Mouse (Mus musculus) small intestine, adult 2 months (tissue): ENCODE measurements around the gene Sec24c. TPM values are rescaled to one million over a fixed set of nuclear protein-coding genes. Genes with fewer than 3 reads are reported as not detected.

Source experiments
- H3K27ac ChIP-seq: fragments of 200-500 bp; 2 replicates; pipeline ENCODE4 v1.5.1; 2012; ENCODE audit warnings: low read depth, low read length, control low read depth, inconsistent platforms; ENCODE audit not compliant: insufficient read depth
- H3K27me3 ChIP-seq: fragments of 200-500 bp; 2 replicates; pipeline ENCODE4 v1.6.1; 2012; ENCODE audit warnings: mild to moderate bottlenecking, moderate library complexity, low read length, inconsistent platforms; ENCODE audit not compliant: control insufficient read depth, insufficient read depth
- H3K36me3 ChIP-seq: fragments of 200-500 bp; 2 replicates; pipeline ENCODE4 v1.6.1; 2012; ENCODE audit warnings: mild to moderate bottlenecking, low read length, control low read depth, inconsistent platforms; ENCODE audit not compliant: control insufficient read depth, insufficient read depth
- H3K4me1 ChIP-seq: fragments of 200-500 bp; 2 replicates; pipeline ENCODE4 v1.6.1; 2012; ENCODE audit warnings: low read length, inconsistent platforms, mixed read lengths; ENCODE audit not compliant: control insufficient read depth, insufficient read depth, insufficient read length
- H3K4me3 ChIP-seq: fragments of 200-500 bp; 2 replicates; pipeline ENCODE4 v1.5.1; 2012; ENCODE audit warnings: low read depth, mild to moderate bottlenecking, control low read depth, inconsistent platforms, low read length, moderate library complexity
- CTCF ChIP-seq: fragments of 200-500 bp; IDR thresholded peaks from 2 replicates; pipeline ENCODE4 v1.5.1; 2012; ENCODE audit warnings: low read depth, mild to moderate bottlenecking, control low read depth, inconsistent platforms, low read length, moderate library complexity, mixed read lengths; ENCODE audit not compliant: insufficient replicate concordance, insufficient read length; ENCODE audit errors: extremely low read depth
- POLR2A ChIP-seq: fragments of 200-500 bp; IDR thresholded peaks from 2 replicates; pipeline ENCODE4 v1.6.1; 2012; ENCODE audit warnings: low read depth, mild to moderate bottlenecking, control low read depth, inconsistent platforms, low read length, moderate library complexity
- WGBS: fragments of 180-500 bp; shearing (Covaris S2); methylation state at CpG from one replicate; pipeline ENCODE4 v1.1.7; 2018; 5-methylcytosine and 5-hydroxymethylcytosine counted together
- polyA plus RNA-seq: library from polyadenylated mRNA; depleted of rRNA; stranded (reverse); fragments of >200 nt; gene quantifications from 2 replicates; pipeline ENCODE4 v1.2.3, GENCODE M21; 2012

Gene Sec24c
- polyA plus RNA-seq, 1 experiment, result 233 TPM

DNA sequence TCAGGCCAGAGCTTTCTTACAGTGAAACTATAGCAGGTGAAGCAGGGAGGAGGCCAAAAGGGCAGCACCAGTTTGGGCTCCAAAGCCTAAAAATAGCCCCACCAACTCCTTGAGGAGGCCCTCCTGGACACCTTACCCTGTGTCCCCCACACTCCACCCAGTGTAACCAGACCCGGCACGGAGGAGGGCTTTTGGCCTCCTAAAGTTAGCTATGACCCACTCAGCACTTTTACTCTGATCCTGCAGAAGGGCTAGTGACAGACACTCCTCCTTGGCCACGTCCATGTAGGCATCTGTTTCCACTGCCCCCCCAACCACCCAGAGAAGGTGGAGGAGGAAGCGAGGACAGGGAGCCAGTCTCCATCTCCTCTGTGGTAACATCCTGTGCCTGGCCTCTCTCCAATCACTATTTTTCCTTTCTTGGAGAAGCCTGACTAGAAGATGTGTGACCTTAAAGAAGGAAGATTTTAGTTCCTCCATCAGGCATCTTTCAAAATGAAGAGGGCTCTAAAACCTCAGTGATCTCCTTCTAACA lies 22.3 kb upstream of the Sec24c start:
- no peak overlapping the region for H3K27ac ChIP-seq
- 69% methylated on average over 4 of the region's 4 CpGs for WGBS
- H3K36me3 ChIP-seq, result no peaks in the 10 kb centered on the region
- H3K27me3 ChIP-seq, result no peaks in the 10 kb centered on the region
- no peaks in the 10 kb centered on the region for H3K4me1 ChIP-seq
- TF ChIP-seq POLR2A (no peak), CTCF (no peak)
- H3K4me3 ChIP-seq, result no peak overlapping the region

DNA sequence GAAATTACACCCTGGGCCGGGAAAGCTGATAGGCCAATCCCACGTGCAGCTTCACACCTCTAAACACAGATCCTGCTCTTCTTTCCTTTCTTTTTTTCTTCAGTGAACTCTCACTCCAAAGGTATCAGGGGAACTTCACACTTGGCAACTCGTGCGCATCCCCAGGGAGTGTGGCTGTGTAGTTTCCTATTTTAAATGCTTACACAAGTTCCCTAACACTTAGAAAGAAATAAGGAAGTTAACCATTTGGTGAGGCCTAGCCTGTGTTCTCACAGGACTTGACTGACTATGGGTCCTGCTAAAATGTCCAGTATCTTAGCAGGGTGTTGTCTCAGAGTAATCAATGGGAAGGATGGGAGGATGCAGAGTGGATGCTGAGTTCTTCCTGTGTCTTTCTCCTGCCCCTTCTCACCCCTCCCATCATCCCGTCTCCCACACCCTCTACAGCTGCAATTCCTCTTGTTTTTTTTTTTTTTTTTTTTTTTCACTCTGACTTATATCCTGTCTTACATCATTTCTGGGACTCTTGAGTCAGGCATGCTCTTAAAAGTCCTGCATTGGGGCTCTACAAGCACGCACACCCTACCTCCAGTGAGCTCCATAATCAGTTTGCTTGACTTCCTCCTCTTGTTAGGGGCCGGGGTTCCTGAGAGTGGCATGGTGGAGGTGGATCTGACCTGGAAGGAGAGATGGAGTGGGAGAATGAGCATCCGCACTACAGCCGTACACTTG lies 19.3 kb upstream of the Sec24c start:
- H3K27ac ChIP-seq, result no peak overlapping the region
- H3K4me1 ChIP-seq, result no peaks in the 10 kb centered on the region
- H3K4me3 ChIP-seq, result no peak overlapping the region
- 75% methylated on average over 9 of the region's 9 CpGs for WGBS
- no peaks in the 10 kb centered on the region for H3K36me3 ChIP-seq
- TF ChIP-seq POLR2A (no peak), CTCF (no peak)
- no peaks in the 10 kb centered on the region for H3K27me3 ChIP-seq

DNA sequence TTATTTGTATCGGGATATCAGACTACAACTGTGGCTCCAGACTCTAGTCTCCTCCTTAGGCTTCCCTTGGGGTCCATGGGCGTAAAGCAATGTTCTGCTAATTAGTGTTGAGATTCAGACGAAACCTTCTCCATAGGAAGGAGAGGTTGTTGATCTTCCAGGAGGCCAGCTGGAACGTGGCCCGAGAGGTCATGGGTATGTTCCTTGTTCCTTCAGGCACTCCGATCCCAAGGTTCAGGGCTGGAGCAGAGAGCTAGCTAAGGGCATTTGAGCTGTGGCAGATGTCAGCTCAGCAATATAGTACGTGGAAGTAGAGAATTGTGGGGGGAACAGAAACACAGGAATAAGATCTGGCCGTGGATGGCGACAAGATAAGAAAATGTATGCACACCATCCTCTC lies 18.4 kb upstream of the Sec24c start:
- no peak for TF ChIP-seq CTCF
- no peak for TF ChIP-seq POLR2A
- no peaks in the 10 kb centered on the region for H3K4me1 ChIP-seq
- no peak overlapping the region for H3K27ac ChIP-seq
- no peak overlapping the region for H3K4me3 ChIP-seq
- H3K27me3 ChIP-seq, result no peaks in the 10 kb centered on the region
- WGBS, result 73% methylated on average over 9 of the region's 9 CpGs
- no peaks in the 10 kb centered on the region for H3K36me3 ChIP-seq

DNA sequence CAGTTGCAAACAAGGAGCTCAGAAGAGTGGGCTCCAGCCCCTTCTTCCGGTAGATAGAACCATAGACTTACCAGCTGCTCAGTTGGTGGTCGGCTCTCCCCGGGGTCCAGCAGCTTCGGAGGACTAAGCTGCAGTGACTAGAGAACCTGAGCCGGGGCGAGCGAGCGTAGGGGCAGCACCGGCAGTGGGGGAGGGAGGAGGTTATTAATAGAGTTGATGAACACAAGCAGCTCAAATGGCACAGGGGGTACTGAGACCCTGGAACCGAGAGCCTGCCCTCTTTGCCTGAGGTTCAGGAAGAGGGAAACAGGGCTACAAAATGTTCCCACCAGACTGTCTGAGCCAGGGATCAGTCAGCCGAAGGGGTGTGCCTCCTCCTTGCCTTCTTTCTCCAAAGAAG lies 17.7 kb upstream of the Sec24c start, which contains the start of gene Myoz1:
Myoz1 (minus strand) TSS at position 180 of the 400 bp plus-strand sequence.
- H3K4me3 ChIP-seq, result no peak within 1 kb of the TSS
- no peak for TF ChIP-seq CTCF
- no peak for TF ChIP-seq POLR2A
- H3K27me3 ChIP-seq, result no peaks in the 10 kb centered on the region
- H3K36me3 ChIP-seq, result no peaks in the 10 kb centered on the region
- no peak within 1 kb of the TSS for H3K27ac ChIP-seq
- no peaks in the 10 kb centered on the region for H3K4me1 ChIP-seq
- WGBS, result 64% methylated on average over 11 of the region's 11 CpGs

DNA sequence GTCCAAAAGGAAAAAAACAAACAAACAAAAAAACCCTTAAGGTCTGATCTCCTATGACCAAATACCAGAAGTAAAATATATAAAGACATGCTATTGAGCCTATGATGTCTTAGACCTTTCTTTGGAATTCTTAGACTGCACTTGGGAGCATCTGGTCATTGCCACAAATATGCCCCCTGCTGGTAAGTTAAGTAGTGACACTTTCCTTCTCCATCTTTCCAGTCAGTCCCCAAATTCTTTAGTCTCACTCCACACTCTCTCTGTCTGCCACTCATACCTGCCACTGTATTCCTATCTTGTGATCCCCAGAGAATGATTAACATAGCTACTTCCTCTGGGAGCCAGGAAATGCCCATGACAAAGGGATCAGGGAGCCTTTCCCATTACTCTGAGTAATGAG lies 15.8 kb upstream of the Sec24c start:
- no peak overlapping the region for H3K4me3 ChIP-seq
- no peaks in the 10 kb centered on the region for H3K36me3 ChIP-seq
- H3K27ac ChIP-seq, result no peak overlapping the region
- 0 out of 2 replicates have a peak, but pooled peaks cover 5% of the 10 kb centered on the region for H3K27me3 ChIP-seq
- peaks cover 5% of the 10 kb centered on the region for H3K4me1 ChIP-seq
- TF ChIP-seq POLR2A, result no peak
- TF ChIP-seq CTCF, result no peak

DNA sequence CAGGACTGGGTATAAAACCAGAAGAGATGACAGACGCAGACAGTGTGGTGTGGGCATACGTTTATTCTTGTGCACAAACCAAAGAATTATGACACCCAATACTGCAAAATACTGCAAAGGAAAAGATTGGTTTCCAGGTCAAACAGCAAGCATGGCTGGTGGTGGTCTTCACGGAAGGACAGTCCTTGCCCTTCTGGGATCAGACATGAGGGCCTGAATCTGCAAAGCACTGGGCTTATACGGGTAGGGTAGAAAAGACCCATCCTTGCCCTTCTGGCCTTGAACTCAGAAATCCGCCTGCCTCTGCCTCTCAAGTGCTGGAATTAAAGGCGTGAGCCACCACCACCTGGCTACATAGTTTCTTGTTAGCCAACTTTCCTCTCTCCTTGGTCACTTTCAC lies 15.2 kb upstream of the Sec24c start:
- TF ChIP-seq POLR2A, result no peak
- no peak overlapping the region for H3K4me3 ChIP-seq
- no peak overlapping the region for H3K27ac ChIP-seq

DNA sequence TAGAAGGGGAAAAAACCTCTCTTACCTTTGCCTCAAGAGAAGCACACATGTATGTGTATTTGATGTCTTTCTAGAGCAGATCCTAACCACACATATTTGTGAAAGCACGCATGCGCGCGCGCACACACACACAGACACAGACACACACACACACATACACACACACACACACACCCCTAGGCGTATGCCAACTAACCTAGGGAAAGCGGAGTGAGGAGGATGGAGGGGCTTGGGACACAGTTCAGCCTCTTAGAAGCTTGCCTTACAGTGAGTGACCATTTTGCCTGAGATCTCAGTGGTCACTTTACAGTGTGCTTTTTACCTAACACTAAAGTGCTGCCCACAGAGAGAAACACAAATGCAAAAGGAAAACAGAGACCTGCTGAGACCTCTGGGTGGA lies 14.4 kb upstream of the Sec24c start:
- no peak overlapping the region for H3K4me3 ChIP-seq
- H3K27ac ChIP-seq, result no peak overlapping the region
- peaks cover 5% of the 10 kb centered on the region for H3K4me1 ChIP-seq
- no peak for TF ChIP-seq CTCF
- TF ChIP-seq POLR2A, result no peak
- 97% methylated on average over 7 of the region's 7 CpGs for WGBS
- H3K36me3 ChIP-seq, result no peaks in the 10 kb centered on the region
- H3K27me3 ChIP-seq, result 0 out of 2 replicates have a peak, but pooled peaks cover 5% of the 10 kb centered on the region

More for the DNA sequence above, 15.2 kb upstream of the Sec24c start:
- 89% methylated on average over 6 of the region's 6 CpGs for WGBS
- Histone ChIP-seq H3K27me3 (0 out of 2 replicates have a peak, but pooled peaks cover 5% of the 10 kb centered on the region), H3K4me1 (peaks cover 5% of the 10 kb centered on the region), H3K36me3 (no peaks in the 10 kb centered on the region)
